ENCODE assay signal across 11 mouse cellular contexts in genomic region chr17:69176949-69177501, GRCm38 (mm10).
DNase-seq lines count a peak whose midpoint lies in the region; ATAC-seq and TF ChIP-seq lines count a peak whose summit lies in the region.
"Had no signal": no experiment of that assay in that cellular context is flagged by ENCODE, and none has a peak within 500 bp of the region (broad histone marks: within the 10 kb centered on the region; RNA-seq: fewer than 3 reads in every experiment).

No protein-coding gene starts in this region.

- H3K27ac ChIP-seq in heart, embryonic 11.5 days (ENCODE audit: low read depth, low read length), result 0 out of 2 replicates have a peak overlapping the region, but pooled peaks have one; percentile 6
- no peak overlapping the region for H3K27ac ChIP-seq in midbrain, postnatal 0 days (ENCODE audit: low read depth, low read length)
- H3K27ac ChIP-seq: midbrain, embryonic 10.5 days had no signal

- no peaks in the 10 kb centered on the region for H3K9me3 ChIP-seq in heart, embryonic 11.5 days (replicated peaks; ENCODE audit: control insufficient read depth, low read length)
- H3K9me3 ChIP-seq in midbrain, postnatal 0 days (ENCODE audit: low read length), result no peaks in the 10 kb centered on the region
- H3K9me3 ChIP-seq: midbrain, embryonic 10.5 days had no signal

- WGBS in heart, embryonic 11.5 days (ENCODE audit: insufficient replicate concordance), result 46% methylated on average over 16 of the region's 16 CpGs
- 75% methylated on average over 16 of the region's 16 CpGs for WGBS in midbrain, postnatal 0 days

- no peak for TF ChIP-seq CTCF in midbrain, postnatal 0 days (IDR thresholded peaks at IDR 0.05)

- peaks cover 24% of the 10 kb centered on the region for H3K4me1 ChIP-seq in heart, embryonic 11.5 days (ENCODE audit: control insufficient read depth, insufficient read depth, low read length)
- H3K4me1 ChIP-seq in midbrain, postnatal 0 days (ENCODE audit: insufficient read depth, low read length), result peaks cover 9% of the 10 kb centered on the region; the same call in 1 of the 2 replicates

- peak overlapping the region; percentile 49 for H3K4me2 ChIP-seq in heart, embryonic 11.5 days
- H3K4me2 ChIP-seq in midbrain, postnatal 0 days (ENCODE audit: low read depth, low read length, poor library complexity, severe bottlenecking), result no peak overlapping the region

- H3K36me3 ChIP-seq in heart, embryonic 11.5 days (ENCODE audit: control insufficient read depth, insufficient read depth, low read length), result no peaks in the 10 kb centered on the region
- H3K36me3 ChIP-seq in midbrain, postnatal 0 days (ENCODE audit: insufficient read depth, low read length), result no peaks in the 10 kb centered on the region
- H3K36me3 ChIP-seq: midbrain, embryonic 10.5 days had no signal

- H3K4me3 ChIP-seq in heart, embryonic 11.5 days (ENCODE audit: low read depth, low read length), result peak overlapping the region; percentile 2; the same call in 1 of the 2 replicates
- no peak overlapping the region for H3K4me3 ChIP-seq in midbrain, postnatal 0 days (ENCODE audit: low read depth, low read length)
- H3K4me3 ChIP-seq: midbrain, embryonic 10.5 days had no signal

- DNase-seq in heart, adult 8-10 months (ENCODE audit: low spot score), result no peak
- DNase-seq in lung, postnatal 10 days, result peak; percentile 27
- DNase-seq in lung, adult 18-20 months, result no peak
- DNase-seq in cerebellum, adult 9-10 months, result peak; percentile 77
- peak; percentile 21 to 25 for DNase-seq in layer of hippocampus, postnatal 14 days (ENCODE audit: low spot score in 2 of 2)
- no peak for DNase-seq in embryo, embryonic 10.5 days (ENCODE audit: low spot score)
- no peak for DNase-seq in midbrain, postnatal 0 days (ENCODE audit: low spot score)
- DNase-seq: thymus, adult 18-20 months had no signal

- H3K27me3 ChIP-seq in heart, embryonic 11.5 days (ENCODE audit: control insufficient read depth, insufficient read depth, low read length), result no peaks in the 10 kb centered on the region
- H3K27me3 ChIP-seq in midbrain, postnatal 0 days (ENCODE audit: insufficient read depth, low read length), result no peaks in the 10 kb centered on the region
- H3K27me3 ChIP-seq: CH12.LX had no signal

- H3K9ac ChIP-seq in heart, embryonic 11.5 days (ENCODE audit: low read depth, low read length), result peak overlapping the region; percentile 56
- H3K9ac ChIP-seq in midbrain, postnatal 0 days (replicated peaks; ENCODE audit: low read length, poor library complexity, severe bottlenecking), result no peak overlapping the region

- ATAC-seq in heart, embryonic 11.5 days (replicated peaks; ENCODE audit: insufficient number of reproducible peaks, low FRiP score, low TSS enrichment), result no peak
- ATAC-seq in midbrain, postnatal 0 days (ENCODE audit: low FRiP score), result no peak

Comparison
In these comparisons a context has a peak if more than half of its experiments do, and no peak if none do; other contexts are left out.
1. DNase-seq: peak in lung, postnatal 10 days (single experiment), cerebellum, adult 9-10 months (single experiment) and layer of hippocampus, postnatal 14 days (2 of 2); none in heart, adult 8-10 months (single experiment), lung, adult 18-20 months (0 of 2), embryo, embryonic 10.5 days (single experiment) and midbrain, postnatal 0 days (single experiment).